Mouse (Mus musculus) sigmoid colon, adult 10 weeks (tissue): ENCODE results near the gene Nop58. TPM values are rescaled to one million over a fixed set of nuclear protein-coding genes. Genes with fewer than 3 reads are reported as not detected.

Experiments
- polyA plus RNA-seq: library from polyadenylated mRNA; stranded (reverse); fragments of 350-450 nt; fragmentation: Illumina TruSeq; extraction: RNeasy Lipid Tissue Mini Kit (QIAGEN cat#74804); gene quantifications from one replicate; pipeline ENCODE4 v1.2.3, GENCODE M21; 2014; ENCODE audit warnings: low read depth, low replicate concordance

Nop58 gene
- 401 TPM for polyA plus RNA-seq

GRCm38 (mm10) chr1:59684819-59685755 is at the start of gene Nop58:
Nop58 (plus strand) TSS chr1:59684971.

GRCm38 (mm10) chr1:59670641-59671168 is 14.1 kb upstream of the Nop58 start, which contains the start of gene Sumo1:
Sumo1 (minus strand) TSS chr1:59670834.

GRCm38 (mm10) chr1:59763164-59763768 is 78.5 kb downstream of the Nop58 start, which contains the start of gene Bmpr2:
Bmpr2 (plus strand) TSS chr1:59763400.

Other genes starting within 250 kb of the Nop58 start
- gene Fzd7, start 202.5 kb upstream of the Nop58 start, polyA plus RNA-seq, result 23.3 TPM
- not detected for gene Gm973, start 168.7 kb upstream of the Nop58 start, polyA plus RNA-seq
- gene Sumo1, start 14.1 kb upstream of the Nop58 start, polyA plus RNA-seq, result 663 TPM
- gene Bmpr2, start 78.4 kb downstream of the Nop58 start, polyA plus RNA-seq, result 64.0 TPM
- gene Fam117b, start 228.0 kb downstream of the Nop58 start, polyA plus RNA-seq, result 59.8 TPM